Mouse (Mus musculus) retina, adult 2 months (tissue): ENCODE measurements around the gene Rnf222.
"Not testable (repeated sequence)": the region's sequence is repeated elsewhere in the genome, so short reads cannot be mapped to it uniquely, and the experiment has no call there.

Experiments used
- DNase-seq: peaks from one replicate; pipeline ENCODE4 v3.0.0-alpha.2; 2012; ENCODE audit warnings: low read depth, low spot score

Rnf222 gene

DNA sequence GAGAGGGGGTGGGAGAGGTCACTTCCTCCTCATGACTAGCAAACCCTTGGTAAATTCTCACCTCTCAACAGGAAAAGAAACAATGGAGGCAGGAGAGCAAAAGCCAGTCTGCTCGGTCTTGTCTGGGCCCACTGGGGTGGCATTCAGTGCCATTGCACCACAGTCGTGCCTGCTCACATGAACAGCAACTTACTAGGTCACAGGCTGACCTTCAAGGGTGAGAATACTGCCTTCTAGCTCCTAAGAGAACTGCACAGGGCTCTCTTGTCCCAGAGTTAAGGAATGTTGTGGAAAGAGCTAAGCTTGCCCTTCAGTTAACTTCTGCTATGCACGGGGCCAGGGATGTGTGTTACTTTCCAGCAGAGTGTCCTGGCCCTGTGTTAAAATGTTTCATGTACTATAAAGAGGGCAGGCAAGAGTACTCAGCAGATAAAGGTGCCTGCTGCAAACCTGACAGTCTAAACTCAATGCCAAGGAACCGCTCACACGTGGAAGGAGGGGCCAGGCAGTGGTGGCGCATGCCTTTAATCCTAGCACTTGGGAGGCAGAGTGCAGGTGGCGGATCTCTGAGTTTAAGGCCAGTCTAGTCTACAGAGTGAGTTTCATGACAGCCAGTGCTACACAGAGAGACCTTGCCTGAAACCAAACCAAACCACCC is 20.6 kb downstream of the Rnf222 start:
- no peak for DNase-seq

DNA sequence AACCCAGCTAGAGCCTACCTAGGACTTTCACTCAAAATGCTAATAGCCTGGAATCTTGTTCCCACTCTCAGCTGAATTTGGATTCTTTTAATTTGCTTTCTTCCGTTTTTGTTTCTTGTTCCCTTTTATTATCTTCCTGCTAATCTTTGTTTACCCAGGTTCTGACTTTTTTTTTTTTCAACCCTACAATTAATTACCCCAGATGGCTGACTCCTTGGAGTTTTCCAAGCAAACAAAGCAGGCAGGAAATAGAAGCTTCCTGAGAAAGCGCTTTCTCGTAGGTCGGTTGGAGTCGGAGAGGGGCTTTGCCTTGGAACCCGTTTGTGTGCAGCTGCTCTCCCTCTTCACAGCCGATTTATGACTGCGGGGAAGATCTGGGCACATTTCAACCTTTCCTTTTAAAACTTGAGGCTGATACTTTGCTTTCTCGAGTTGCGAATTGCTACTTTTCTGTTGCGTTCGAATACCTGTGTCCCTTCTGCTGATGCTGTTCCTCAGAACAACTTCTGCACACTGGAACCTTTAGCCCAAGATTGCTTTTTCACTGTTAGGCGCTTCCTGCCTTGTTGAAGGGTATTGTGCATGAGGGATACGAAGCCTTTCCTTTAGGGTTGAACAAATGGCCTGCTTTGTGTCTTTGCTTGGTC is 23.3 kb downstream of the Rnf222 start:
- DNase-seq, result no peak

DNA sequence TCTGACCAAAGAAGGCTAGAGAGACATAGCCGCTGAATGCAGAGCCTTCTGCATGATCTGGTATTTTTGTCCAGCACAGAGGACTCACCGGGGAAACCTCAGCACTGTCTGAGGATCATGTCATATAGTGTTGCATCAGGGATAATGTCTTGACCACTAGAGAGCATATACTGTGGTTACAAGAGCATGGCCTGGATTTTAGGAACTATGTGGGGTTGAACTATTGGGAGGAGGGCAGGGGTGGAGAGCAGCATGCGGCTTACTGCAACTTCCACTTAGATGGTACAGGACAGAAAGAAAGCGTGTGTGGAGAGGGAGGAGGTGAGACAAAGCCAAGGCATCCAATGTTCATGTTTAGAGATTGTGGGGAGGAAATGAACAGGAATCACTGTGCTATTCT is 26.2 kb downstream of the Rnf222 start:
- no peak for DNase-seq

DNA sequence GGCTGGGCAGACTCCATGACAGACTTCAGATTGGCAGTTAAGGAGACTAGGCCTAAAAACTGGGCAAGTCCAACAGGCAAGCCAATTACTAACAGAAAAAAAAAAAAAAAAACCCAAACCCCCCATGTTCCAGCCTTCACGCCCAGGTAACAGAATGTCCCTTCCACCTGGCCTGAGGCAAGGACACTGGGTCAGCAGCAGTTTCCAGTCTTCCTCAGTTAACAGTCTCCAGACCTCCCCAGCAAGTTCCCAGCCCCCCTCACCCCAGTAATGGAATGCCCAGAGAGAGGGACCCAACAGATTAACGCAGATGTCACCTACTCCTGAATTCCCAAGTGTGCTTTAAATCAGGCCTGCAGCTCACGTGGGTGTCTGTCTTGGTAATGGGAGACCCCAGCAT is 34.8 kb downstream of the Rnf222 start:
- DNase-seq, result no peak

DNA sequence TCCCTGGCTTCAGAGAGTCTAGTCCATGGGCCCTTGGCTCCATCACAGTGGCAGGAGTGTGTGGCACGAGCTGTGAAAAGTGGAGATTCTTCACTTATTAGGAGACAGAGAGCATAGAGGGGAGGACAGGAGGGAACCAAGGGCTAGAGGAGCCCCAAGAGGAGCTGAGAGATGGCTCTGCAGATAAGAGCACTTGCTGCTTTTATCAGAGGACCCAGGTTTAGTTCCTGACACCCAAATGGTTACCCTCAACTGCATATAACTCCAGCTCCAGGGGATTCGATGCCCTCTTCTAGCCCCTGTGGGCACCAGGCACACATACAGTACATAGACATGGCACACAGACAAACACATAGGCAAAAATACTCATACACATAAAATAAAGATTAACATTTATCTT is 36.4 kb downstream of the Rnf222 start:
- DNase-seq, result no peak

DNA sequence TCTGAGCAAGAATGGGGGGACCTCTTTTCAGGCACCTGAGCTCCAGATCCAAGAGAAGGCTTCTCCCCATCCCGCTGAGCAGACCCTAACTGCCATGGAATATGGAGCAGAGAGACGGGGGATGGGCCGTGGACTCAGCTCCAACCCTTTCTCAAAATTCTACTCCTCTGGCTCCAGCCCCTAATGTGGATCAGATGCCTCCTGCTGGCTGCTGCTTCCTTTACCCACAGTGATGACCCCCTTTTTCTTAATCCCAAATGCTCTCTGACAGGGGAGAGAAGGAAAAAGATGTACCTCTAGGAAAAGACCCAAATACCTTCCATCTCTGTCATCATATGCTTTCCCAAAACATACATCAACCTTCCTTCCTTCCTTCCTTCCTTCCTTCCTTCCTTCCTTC is 38.6 kb downstream of the Rnf222 start, which contains the start of gene Odf4:
Gene Odf4 (minus strand): TSS at position 101 of the 400 bp plus-strand sequence.
- DNase-seq, result no peak

DNA sequence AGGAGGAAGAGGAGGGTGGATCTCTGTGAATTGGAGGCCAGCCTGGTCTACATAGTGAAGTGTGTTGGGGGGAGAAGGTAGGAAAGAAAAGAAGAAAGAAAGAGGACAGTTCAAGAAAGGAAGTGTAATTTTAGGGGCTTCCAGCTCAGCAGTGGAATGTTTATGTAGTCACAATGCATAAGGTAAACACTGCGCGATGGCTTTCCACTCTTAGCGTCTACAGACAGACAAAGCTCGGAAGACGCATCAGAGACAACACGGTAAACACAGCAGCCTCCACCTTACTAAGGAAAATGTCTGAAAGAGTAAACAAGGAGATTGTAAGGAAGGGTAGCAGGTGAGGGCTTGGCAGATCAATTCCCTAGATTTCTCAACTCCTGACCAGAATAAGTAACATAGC is 41.6 kb downstream of the Rnf222 start:
- no peak for DNase-seq

DNA sequence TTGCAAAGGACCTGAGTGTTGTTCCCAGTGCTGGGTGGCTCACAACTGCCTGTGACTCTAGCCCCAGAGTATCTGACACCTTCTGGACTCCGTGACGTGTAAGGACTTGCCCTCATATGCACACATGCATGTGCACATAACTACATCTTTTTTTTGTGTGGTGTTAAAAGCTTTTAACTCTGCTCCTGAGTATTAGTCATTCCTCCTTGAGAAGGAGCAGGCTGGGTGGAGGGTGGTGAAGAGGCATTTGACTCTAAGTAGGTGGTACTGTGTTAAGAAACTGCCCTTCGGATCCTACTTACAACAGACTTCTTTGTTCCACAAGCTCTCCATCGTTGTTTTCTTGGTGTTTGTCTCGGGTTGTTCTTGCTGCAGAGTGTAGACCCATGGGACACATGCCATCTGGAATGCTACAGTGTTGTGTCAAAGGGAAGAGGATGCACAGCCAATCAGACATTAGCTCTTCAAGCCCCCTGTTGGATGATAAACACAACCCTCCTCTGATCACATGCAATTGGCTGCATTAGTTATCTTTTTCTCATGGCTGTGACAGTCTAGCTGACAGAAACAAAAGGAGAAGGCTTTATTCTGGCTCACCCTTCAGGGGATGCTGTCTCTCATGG is 45.6 kb downstream of the Rnf222 start:
- no peak for DNase-seq

DNA sequence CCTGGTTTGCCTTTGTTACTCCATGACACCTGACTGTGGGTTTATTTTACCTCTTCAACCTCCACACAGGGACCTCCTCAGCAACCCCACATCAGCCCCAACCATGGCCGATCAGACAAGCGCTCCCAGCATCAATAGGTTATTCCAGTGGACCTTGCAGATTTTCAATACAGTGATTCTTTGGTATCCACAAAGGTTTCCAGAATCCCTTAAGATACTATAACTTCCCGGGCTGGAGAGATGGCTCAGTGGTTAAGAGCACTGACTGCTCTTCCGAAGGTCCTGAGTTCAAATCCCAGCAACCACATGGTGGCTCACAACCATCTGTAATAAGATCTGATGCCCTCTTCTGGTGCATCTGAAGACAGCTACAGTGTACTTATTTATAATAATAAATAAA is 48.6 kb downstream of the Rnf222 start:
- DNase-seq, result not testable (repeated sequence)

DNA sequence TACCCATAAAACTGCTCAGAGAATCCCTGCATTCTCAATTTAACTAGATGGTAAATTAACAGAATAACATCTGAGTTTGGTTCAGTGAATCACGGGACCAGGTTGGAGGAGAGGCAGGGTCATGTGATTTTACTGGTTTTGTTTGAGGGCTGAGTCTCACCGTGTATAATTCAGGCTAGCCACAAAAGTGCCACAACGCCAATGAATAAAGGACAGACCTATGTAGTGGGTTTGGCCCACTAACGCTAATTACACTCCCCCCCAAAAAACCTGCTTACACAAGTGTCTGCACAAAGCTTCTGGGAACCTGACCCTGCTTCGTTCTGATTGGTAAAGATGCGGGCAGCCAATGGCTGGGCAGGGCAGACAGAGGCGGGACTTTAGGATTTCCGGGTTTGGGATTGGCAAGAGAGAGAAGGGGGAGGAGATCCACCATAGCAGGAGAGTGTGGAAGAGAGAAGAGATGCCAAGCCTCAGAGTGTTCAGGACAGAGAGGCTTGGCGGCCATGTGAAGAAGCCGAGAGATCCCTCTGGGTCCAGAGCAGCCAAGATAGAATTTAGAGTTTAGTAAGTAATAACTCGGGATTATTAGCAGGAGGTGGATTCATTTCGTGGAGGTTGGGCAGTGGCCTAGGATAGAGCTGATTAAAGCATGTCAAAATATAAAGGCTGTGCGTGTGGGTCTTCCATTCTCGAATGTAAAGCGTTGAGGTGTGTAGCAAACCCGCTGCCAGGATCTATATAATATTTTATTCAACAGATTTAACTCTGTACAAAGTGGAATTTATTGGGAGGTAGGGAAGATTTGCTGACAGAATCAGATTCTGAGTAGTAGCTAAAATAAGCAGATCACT is 51.3 kb downstream of the Rnf222 start:
- DNase-seq, result peak; percentile 81

DNA sequence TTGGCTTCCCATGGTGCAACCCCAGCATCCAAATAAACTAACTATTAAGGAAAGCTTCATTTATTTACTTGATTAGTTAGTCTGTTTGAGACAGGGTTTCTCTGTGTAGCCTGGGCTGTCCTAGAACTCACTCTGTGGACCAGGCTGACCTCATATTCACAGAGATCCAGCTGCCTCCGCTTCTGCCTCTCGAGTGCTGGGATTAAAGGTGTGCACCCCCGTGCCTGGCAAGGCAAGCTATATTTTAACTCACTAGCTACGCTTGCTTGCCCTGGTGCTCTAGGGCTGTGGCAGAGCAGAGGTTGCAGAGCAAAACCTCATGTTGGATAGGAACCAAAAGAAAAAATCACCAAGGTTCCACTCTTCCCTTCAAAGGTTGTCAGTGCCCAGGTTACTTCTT is 52.2 kb downstream of the Rnf222 start:
- DNase-seq, result no peak

DNA sequence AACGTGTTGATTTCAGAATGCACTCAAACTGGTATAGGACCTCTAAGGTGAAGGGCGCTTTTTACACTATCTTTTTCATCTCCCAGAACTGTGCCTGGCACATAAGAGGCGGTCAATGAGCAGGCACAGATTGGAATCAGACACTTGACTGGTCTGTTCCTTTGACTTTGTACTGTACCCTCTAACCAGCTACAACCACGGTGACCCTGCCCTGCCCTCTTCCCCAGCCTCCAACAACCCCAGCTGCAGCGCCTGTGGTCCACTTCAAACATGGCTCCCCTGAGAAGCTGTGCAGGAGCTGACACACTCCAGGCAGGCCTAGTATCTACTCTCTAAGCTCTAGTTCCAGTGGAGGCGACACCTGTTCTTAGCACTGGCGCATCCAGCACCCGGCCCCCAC is 54.4 kb downstream of the Rnf222 start:
- no peak for DNase-seq

DNA sequence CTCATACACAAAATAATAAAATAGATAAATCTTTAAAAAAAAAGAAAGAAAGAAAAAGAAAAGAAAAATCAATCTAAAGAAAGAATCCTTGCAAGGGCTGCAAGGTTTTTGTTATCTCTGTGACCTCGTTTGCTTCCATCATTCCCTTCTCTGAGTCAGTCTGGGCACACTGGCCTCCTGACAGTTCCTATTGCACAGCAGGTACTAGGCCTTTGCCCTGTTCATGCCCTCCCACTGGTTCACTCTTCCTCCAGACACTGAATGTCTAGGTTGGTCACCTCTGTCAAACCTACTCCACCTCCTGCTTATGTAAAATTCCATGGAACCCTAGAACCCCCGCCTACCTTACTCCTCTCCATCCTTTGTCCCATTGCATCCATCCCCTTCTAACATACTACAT is 56.9 kb downstream of the Rnf222 start:
- no peak for DNase-seq
